Mouse (Mus musculus): Measurements from ENCODE around the gene Rbfox1.

DNA sequence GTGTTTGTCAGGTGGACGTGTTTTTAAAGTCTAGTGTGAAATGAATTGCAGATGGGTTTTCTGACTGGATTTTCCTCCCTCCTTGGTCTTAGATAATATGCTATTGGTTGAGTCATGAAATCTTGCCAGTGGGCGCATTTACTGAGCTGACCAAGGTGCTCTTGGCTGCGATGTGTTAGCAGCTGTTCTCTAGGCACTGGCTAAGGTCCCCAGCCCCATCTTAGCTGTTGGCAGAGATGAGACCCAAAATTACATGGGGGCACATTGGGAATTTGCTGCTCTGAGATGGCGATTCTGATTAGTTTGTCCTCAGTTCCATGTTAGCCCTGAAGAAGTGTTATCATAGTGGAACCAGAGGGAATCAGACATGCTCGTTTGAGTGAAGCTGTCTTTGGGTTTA, 1218.1 kb downstream of the Rbfox1 start:
- TF ChIP-seq CTCF (IDR thresholded peaks at IDR 0.05; ENCODE audit: insufficient read depth, low read length) (no peak), POLR2A (IDR thresholded peaks at IDR 0.05; ENCODE audit: borderline replicate concordance, extremely low read depth, low read depth, low read length) (no peak)

Data from lung, adult 2 months (tissue).